Mouse (Mus musculus) embryonic facial prominence, embryonic 12.5 days (tissue): ENCODE measurements around the gene Bcor. TPM values are rescaled to one million over a fixed set of nuclear protein-coding genes. Genes with fewer than 3 reads are reported as not detected.
A peak's percentile ranks its signal among the peaks of the same experiment; 100 is the strongest.

ENCODE experiments used
- ATAC-seq: fragments of 200-750 bp; cut with Nextera tagmentation; 2 replicates; pipeline ENCODE4 v1.8.0; 2017; ENCODE audit not compliant: insufficient number of reproducible peaks, insufficient read depth, low FRiP score, low TSS enrichment
- H3K27ac ChIP-seq: fragments of 300-500 bp; sonication (generic); 2 replicates; pipeline ENCODE4 v1.5.1; 2016; ENCODE audit warnings: mild to moderate bottlenecking
- H3K27me3 ChIP-seq: fragments of 300-500 bp; sonication (generic); 2 replicates; pipeline ENCODE4 v1.6.1; 2016; ENCODE audit warnings: mild to moderate bottlenecking, moderate library complexity
- H3K36me3 ChIP-seq: fragments of 300-500 bp; sonication (generic); 2 replicates; pipeline ENCODE4 v1.6.1; 2016; ENCODE audit warnings: mild to moderate bottlenecking
- H3K4me1 ChIP-seq: fragments of 300-500 bp; sonication (generic); 2 replicates; pipeline ENCODE4 v1.6.1; 2016
- H3K4me2 ChIP-seq: fragments of 300-500 bp; sonication (generic); replicated peaks from 2 replicates; pipeline ENCODE4 v1.6.1; 2016; ENCODE audit warnings: mild to moderate bottlenecking, moderate library complexity
- H3K4me3 ChIP-seq: fragments of 300-500 bp; sonication (generic); 2 replicates; pipeline ENCODE4 v1.5.1; 2016; ENCODE audit warnings: mild to moderate bottlenecking
- H3K9ac ChIP-seq: fragments of 300-500 bp; sonication (generic); 2 replicates; pipeline ENCODE4 v1.6.1; 2016; ENCODE audit warnings: mild to moderate bottlenecking, moderate library complexity
- H3K9me3 ChIP-seq: fragments of 300-500 bp; sonication (generic); 2 replicates; pipeline ENCODE4 v1.6.1; 2016; ENCODE audit warnings: mild to moderate bottlenecking, moderate library complexity
- WGBS: fragments of 180-500 bp; shearing (Covaris S2); methylation state at CpG from one replicate; pipeline ENCODE4 v1.1.7; 2016; 5-methylcytosine and 5-hydroxymethylcytosine counted together
- polyA plus RNA-seq: library from polyadenylated mRNA; unstranded; fragments of >200 nt; fragmentation: Nextera tagmentation; extraction: Ambion mirVana; gene quantifications from 2 replicates; pipeline ENCODE4 v1.2.1, GENCODE M21; 2016

Bcor gene
- polyA plus RNA-seq: 20.6 TPM in 2 replicates

GRCm38 (mm10) chrX:12159981-12160656, at the start of gene Bcor:
TSS of gene Bcor (minus strand) at chrX:12160355.
- H3K36me3 ChIP-seq: no peaks in the 10 kb centered on the region
- peaks cover 13% of the 10 kb centered on the region; the same call in 1 of the 2 replicates for H3K4me1 ChIP-seq
- ATAC-seq: peak; percentile 23
- H3K9ac ChIP-seq: peak within 1 kb of the TSS; percentile 55
- peak within 1 kb of the TSS; percentile 56 for H3K4me2 ChIP-seq
- no peaks in the 10 kb centered on the region for H3K9me3 ChIP-seq
- peak within 1 kb of the TSS; percentile 90 for H3K27ac ChIP-seq
- H3K27me3 ChIP-seq: peaks cover 51% of the 10 kb centered on the region
- peak within 1 kb of the TSS; percentile 42 for H3K4me3 ChIP-seq
- WGBS: 7% methylated on average over 49 of the region's 56 CpGs

- no peaks in the 10 kb centered on the region for H3K27me3 ChIP-seq
- no peak overlapping the region for H3K4me3 ChIP-seq
- H3K36me3 ChIP-seq: no peaks in the 10 kb centered on the region
- no peak overlapping the region for H3K27ac ChIP-seq
- no peaks in the 10 kb centered on the region for H3K9me3 ChIP-seq
- no peaks in the 10 kb centered on the region for H3K4me1 ChIP-seq
- H3K9ac ChIP-seq: no peak overlapping the region
- H3K4me2 ChIP-seq: no peak overlapping the region
- no peak for ATAC-seq
- WGBS: 82% methylated on average over 3 of the region's 3 CpGs
These were observed 42.8 kb upstream of the Bcor start for GRCm38 (mm10) chrX:12202951-12203350.

- no peaks in the 10 kb centered on the region for H3K36me3 ChIP-seq
- no peaks in the 10 kb centered on the region for H3K4me1 ChIP-seq
- ATAC-seq: no peak
- H3K4me3 ChIP-seq: no peak overlapping the region
- no peak overlapping the region for H3K27ac ChIP-seq
- 92% methylated on average over 3 of the region's 3 CpGs for WGBS
- no peaks in the 10 kb centered on the region for H3K27me3 ChIP-seq
- H3K9me3 ChIP-seq: no peaks in the 10 kb centered on the region
- no peak overlapping the region for H3K4me2 ChIP-seq
- H3K9ac ChIP-seq: no peak overlapping the region
These were observed 41.0 kb upstream of the Bcor start for GRCm38 (mm10) chrX:12201111-12201510.

GRCm38 (mm10) chrX:12195234-12195919, 35.2 kb upstream of the Bcor start:
- Histone ChIP-seq H3K36me3 (no peaks in the 10 kb centered on the region), H3K9ac (no peak overlapping the region), H3K4me2 (no peak overlapping the region), H3K9me3 (no peaks in the 10 kb centered on the region), H3K27me3 (no peaks in the 10 kb centered on the region), H3K27ac (no peak overlapping the region), H3K4me3 (no peak overlapping the region), H3K4me1 (no peaks in the 10 kb centered on the region)
- ATAC-seq: no peak
- WGBS: 72% methylated on average over 11 of the region's 11 CpGs

- WGBS: 66% methylated on average over 2 of the region's 2 CpGs
- no peak for ATAC-seq
- H3K27me3 ChIP-seq: no peaks in the 10 kb centered on the region
These were observed 32.2 kb upstream of the Bcor start for GRCm38 (mm10) chrX:12192343-12192742.

GRCm38 (mm10) chrX:12189511-12189910, 29.4 kb upstream of the Bcor start:
- no peaks in the 10 kb centered on the region for H3K9me3 ChIP-seq
- H3K4me3 ChIP-seq: no peak overlapping the region
- no peak overlapping the region for H3K27ac ChIP-seq
- no peaks in the 10 kb centered on the region for H3K27me3 ChIP-seq
- H3K4me1 ChIP-seq: no peaks in the 10 kb centered on the region
- H3K9ac ChIP-seq: no peak overlapping the region
- no peaks in the 10 kb centered on the region for H3K36me3 ChIP-seq
- H3K4me2 ChIP-seq: no peak overlapping the region
- no peak for ATAC-seq
- 83% methylated on average over 4 of the region's 4 CpGs for whole genome bisulfite sequencing

More at GRCm38 (mm10) chrX:12192343-12192742, 32.2 kb upstream of the Bcor start:
- Histone ChIP-seq H3K9ac (no peak overlapping the region), H3K4me2 (no peak overlapping the region), H3K9me3 (no peaks in the 10 kb centered on the region), H3K4me1 (no peaks in the 10 kb centered on the region), H3K4me3 (no peak overlapping the region), H3K27ac (no peak overlapping the region), H3K36me3 (no peaks in the 10 kb centered on the region)

- H3K9ac ChIP-seq: no peak overlapping the region
- H3K4me1 ChIP-seq: peaks cover 5% of the 10 kb centered on the region; the same call in 1 of the 2 replicates
- H3K27me3 ChIP-seq: peaks cover 2% of the 10 kb centered on the region; the same call in 1 of the 2 replicates
- H3K27ac ChIP-seq: no peak overlapping the region
- H3K36me3 ChIP-seq: no peaks in the 10 kb centered on the region
- no peak overlapping the region for H3K4me3 ChIP-seq
- ATAC-seq: no peak
- 29% methylated on average over 16 of the region's 16 CpGs for WGBS
- H3K4me2 ChIP-seq: no peak overlapping the region
- no peaks in the 10 kb centered on the region for H3K9me3 ChIP-seq
These were observed 15.2 kb upstream of the Bcor start for GRCm38 (mm10) chrX:12175198-12175960.

- Histone ChIP-seq H3K9ac (no peak overlapping the region), H3K4me2 (no peak overlapping the region), H3K27me3 (peaks cover 2% of the 10 kb centered on the region; the same call in 1 of the 2 replicates), H3K4me1 (peaks cover 8% of the 10 kb centered on the region), H3K36me3 (no peaks in the 10 kb centered on the region), H3K9me3 (no peaks in the 10 kb centered on the region), H3K27ac (no peak overlapping the region), H3K4me3 (no peak overlapping the region)
- 41% methylated on average over 3 of the region's 3 CpGs for WGBS
- no peak for ATAC-seq
These were observed 10.0 kb upstream of the Bcor start for GRCm38 (mm10) chrX:12170128-12170527.

GRCm38 (mm10) chrX:12164591-12165529, 4.7 kb upstream of the Bcor start:
- no peak for ATAC-seq

GRCm38 (mm10) chrX:12159534-12159881, 647 bp downstream of the Bcor start:
- 5% methylated on average over 10 of the region's 19 CpGs for WGBS
- peak overlapping the region; percentile 90 for H3K27ac ChIP-seq
- H3K27me3 ChIP-seq: peaks cover 55% of the 10 kb centered on the region
- peak overlapping the region; percentile 56 for H3K4me2 ChIP-seq
- ATAC-seq: no peak
- no peaks in the 10 kb centered on the region for H3K36me3 ChIP-seq
- H3K4me3 ChIP-seq: peak overlapping the region; percentile 42
- H3K9ac ChIP-seq: peak overlapping the region; percentile 55
- H3K4me1 ChIP-seq: peaks cover 13% of the 10 kb centered on the region; the same call in 1 of the 2 replicates
- H3K9me3 ChIP-seq: no peaks in the 10 kb centered on the region

More at GRCm38 (mm10) chrX:12164591-12165529, 4.7 kb upstream of the Bcor start:
- Histone ChIP-seq H3K4me2 (no peak overlapping the region), H3K4me1 (peaks cover 3% of the 10 kb centered on the region; the same call in 1 of the 2 replicates), H3K4me3 (no peak overlapping the region), H3K9ac (no peak overlapping the region), H3K36me3 (no peaks in the 10 kb centered on the region), H3K9me3 (no peaks in the 10 kb centered on the region), H3K27me3 (peaks cover 6% of the 10 kb centered on the region), H3K27ac (peak overlapping the region; percentile 69; the same call in 1 of the 2 replicates)
- WGBS: 34% methylated on average over 11 of the region's 11 CpGs
